Mouse (Mus musculus) embryonic facial prominence, embryonic 10.5 days (tissue): ENCODE measurements at regions not wholly inside any gene's neighbourhood (a gene's known extent, or its start where the extent isn't known, plus 50 kb on each side); places are given as distances from the start of the nearest gene placed in this dataset.

Source experiments
- DNase-seq: peaks from one replicate; pipeline ENCODE4 v3.0.0-alpha.2; 2017; ENCODE audit warnings: low spot score
- H3K27ac ChIP-seq: fragments of 300-500 bp; sonication (generic); replicated peaks from 2 replicates; pipeline ENCODE4 v1.5.1; 2016; ENCODE audit warnings: mild to moderate bottlenecking
- H3K27me3 ChIP-seq: fragments of 300-500 bp; sonication (generic); replicated peaks from 2 replicates; pipeline ENCODE4 v1.6.1; 2016; ENCODE audit warnings: low read depth, mild to moderate bottlenecking; ENCODE audit not compliant: poor library complexity, severe bottlenecking
- H3K36me3 ChIP-seq: fragments of 300-500 bp; sonication (generic); replicated peaks from 2 replicates; pipeline ENCODE4 v1.6.1; 2016; ENCODE audit warnings: mild to moderate bottlenecking, moderate library complexity
- H3K4me1 ChIP-seq: fragments of 300-500 bp; sonication (generic); 2 replicates; pipeline ENCODE4 v1.6.1; 2016
- H3K4me3 ChIP-seq: fragments of 300-500 bp; sonication (generic); 2 replicates; pipeline ENCODE4 v1.5.1; 2016; ENCODE audit warnings: mild to moderate bottlenecking, moderate library complexity
- H3K9me3 ChIP-seq: fragments of 300-500 bp; sonication (generic); 2 replicates; pipeline ENCODE4 v1.6.1; 2016; ENCODE audit warnings: mild to moderate bottlenecking
- WGBS: fragments of 180-500 bp; shearing (Covaris S2); methylation state at CpG from one replicate; pipeline ENCODE4 v1.1.7; 2016; 5-methylcytosine and 5-hydroxymethylcytosine counted together

GRCm38 (mm10) chr14:25174402-25174801 is 284.6 kb upstream of the Zmiz1 start:
- WGBS: 34% methylated on average over 2 of the region's 2 CpGs
- 0 out of 2 replicates have a peak, but pooled peaks cover 3% of the 10 kb centered on the region for H3K27me3 ChIP-seq
- peak; percentile 22 for DNase-seq

GRCm38 (mm10) chr14:25176206-25176605 is 282.8 kb upstream of the Zmiz1 start:
- Histone ChIP-seq H3K27me3 (0 out of 2 replicates have a peak, but pooled peaks cover 7% of the 10 kb centered on the region), H3K36me3 (no peaks in the 10 kb centered on the region), H3K27ac (0 out of 2 replicates have a peak overlapping the region, but pooled peaks have one; percentile 44), H3K9me3 (no peaks in the 10 kb centered on the region), H3K4me1 (peaks cover 33% of the 10 kb centered on the region), H3K4me3 (no peak overlapping the region)
- WGBS: 74% methylated on average over 6 of the region's 6 CpGs
- no peak for DNase-seq

More at GRCm38 (mm10) chr14:25174402-25174801, 284.6 kb upstream of the Zmiz1 start:
- Histone ChIP-seq H3K4me3 (no peak overlapping the region), H3K27ac (0 out of 2 replicates have a peak overlapping the region, but pooled peaks have one; percentile 61), H3K9me3 (no peaks in the 10 kb centered on the region), H3K4me1 (peaks cover 34% of the 10 kb centered on the region), H3K36me3 (no peaks in the 10 kb centered on the region)

GRCm38 (mm10) chr14:25180126-25180525 is 278.9 kb upstream of the Zmiz1 start:
- Histone ChIP-seq H3K9me3 (no peaks in the 10 kb centered on the region), H3K27me3 (0 out of 2 replicates have a peak, but pooled peaks cover 16% of the 10 kb centered on the region), H3K27ac (no peak overlapping the region), H3K4me1 (peaks cover 24% of the 10 kb centered on the region), H3K4me3 (no peak overlapping the region), H3K36me3 (no peaks in the 10 kb centered on the region)
- WGBS: 81% methylated on average over 9 of the region's 9 CpGs
- no peak for DNase-seq

GRCm38 (mm10) chr14:25181406-25181805 is 277.6 kb upstream of the Zmiz1 start:
- Histone ChIP-seq H3K36me3 (no peaks in the 10 kb centered on the region), H3K27me3 (0 out of 2 replicates have a peak, but pooled peaks cover 16% of the 10 kb centered on the region), H3K9me3 (no peaks in the 10 kb centered on the region), H3K4me1 (peaks cover 24% of the 10 kb centered on the region), H3K27ac (no peak overlapping the region), H3K4me3 (no peak overlapping the region)
- DNase-seq: no peak
- 42% methylated on average over 2 of the region's 2 CpGs for WGBS

- Histone ChIP-seq H3K4me1 (peaks cover 37% of the 10 kb centered on the region), H3K27ac (no peak overlapping the region), H3K9me3 (no peaks in the 10 kb centered on the region), H3K4me3 (no peak overlapping the region), H3K27me3 (0 out of 2 replicates have a peak, but pooled peaks cover 19% of the 10 kb centered on the region), H3K36me3 (no peaks in the 10 kb centered on the region)
- no peak for DNase-seq
- 71% methylated on average over 5 of the region's 5 CpGs for WGBS
These were observed 274.9 kb upstream of the Zmiz1 start for GRCm38 (mm10) chr14:25184042-25184441.

- H3K27ac ChIP-seq: no peak overlapping the region; the same call in 1 of the 2 replicates
- WGBS: 86% methylated on average over 1 of the region's 1 CpGs
- no peak overlapping the region for H3K4me3 ChIP-seq
- 0 out of 2 replicates have a peak, but pooled peaks cover 19% of the 10 kb centered on the region for H3K27me3 ChIP-seq
- no peaks in the 10 kb centered on the region for H3K36me3 ChIP-seq
- peaks cover 37% of the 10 kb centered on the region for H3K4me1 ChIP-seq
- no peaks in the 10 kb centered on the region for H3K9me3 ChIP-seq
- DNase-seq: no peak
These were observed 274.1 kb upstream of the Zmiz1 start for GRCm38 (mm10) chr14:25184875-25185274.

GRCm38 (mm10) chr14:25185556-25185958 is 273.4 kb upstream of the Zmiz1 start:
- H3K4me1 ChIP-seq: peaks cover 38% of the 10 kb centered on the region
- H3K36me3 ChIP-seq: no peaks in the 10 kb centered on the region
- H3K27ac ChIP-seq: peak overlapping the region; percentile 59
- no peak for DNase-seq
- H3K27me3 ChIP-seq: 0 out of 2 replicates have a peak, but pooled peaks cover 19% of the 10 kb centered on the region
- no peaks in the 10 kb centered on the region for H3K9me3 ChIP-seq
- no peak overlapping the region for H3K4me3 ChIP-seq
- WGBS: 63% methylated on average over 10 of the region's 10 CpGs

GRCm38 (mm10) chr14:25185959-25186771 is 272.8 kb upstream of the Zmiz1 start:
- H3K36me3 ChIP-seq: no peaks in the 10 kb centered on the region
- peak; percentile 60 for DNase-seq
- peak overlapping the region; percentile 59 for H3K27ac ChIP-seq
- no peaks in the 10 kb centered on the region for H3K9me3 ChIP-seq
- 0 out of 2 replicates have a peak, but pooled peaks cover 19% of the 10 kb centered on the region for H3K27me3 ChIP-seq
- H3K4me1 ChIP-seq: peaks cover 42% of the 10 kb centered on the region
- 52% methylated on average over 14 of the region's 14 CpGs for WGBS
- H3K4me3 ChIP-seq: 0 out of 2 replicates have a peak overlapping the region, but pooled peaks have one; percentile 3

GRCm38 (mm10) chr14:25187715-25188114 is 271.3 kb upstream of the Zmiz1 start:
- 86% methylated on average over 5 of the region's 5 CpGs for WGBS
- DNase-seq: no peak
- Histone ChIP-seq H3K36me3 (no peaks in the 10 kb centered on the region), H3K4me1 (peaks cover 32% of the 10 kb centered on the region), H3K27me3 (0 out of 2 replicates have a peak, but pooled peaks cover 19% of the 10 kb centered on the region), H3K9me3 (no peaks in the 10 kb centered on the region), H3K4me3 (no peak overlapping the region), H3K27ac (0 out of 2 replicates have a peak overlapping the region, but pooled peaks have one; percentile 59)

GRCm38 (mm10) chr14:25189256-25189655 is 269.7 kb upstream of the Zmiz1 start:
- no peak for DNase-seq
- WGBS: 92% methylated on average over 5 of the region's 5 CpGs
- no peaks in the 10 kb centered on the region for H3K36me3 ChIP-seq
- no peak overlapping the region for H3K4me3 ChIP-seq
- H3K4me1 ChIP-seq: peaks cover 29% of the 10 kb centered on the region
- H3K27ac ChIP-seq: 0 out of 2 replicates have a peak overlapping the region, but pooled peaks have one; percentile 14
- 0 out of 2 replicates have a peak, but pooled peaks cover 12% of the 10 kb centered on the region for H3K27me3 ChIP-seq
- no peaks in the 10 kb centered on the region for H3K9me3 ChIP-seq

- Histone ChIP-seq H3K27me3 (0 out of 2 replicates have a peak, but pooled peaks cover 7% of the 10 kb centered on the region), H3K9me3 (no peaks in the 10 kb centered on the region), H3K36me3 (no peaks in the 10 kb centered on the region), H3K27ac (0 out of 2 replicates have a peak overlapping the region, but pooled peaks have one; percentile 1), H3K4me3 (no peak overlapping the region), H3K4me1 (peaks cover 35% of the 10 kb centered on the region)
- DNase-seq: no peak
- WGBS: 90% methylated on average over 10 of the region's 10 CpGs
These were observed 268.2 kb upstream of the Zmiz1 start for GRCm38 (mm10) chr14:25190680-25191270.

- Histone ChIP-seq H3K4me3 (no peak overlapping the region), H3K36me3 (no peaks in the 10 kb centered on the region), H3K27ac (peak overlapping the region; percentile 62), H3K4me1 (peaks cover 52% of the 10 kb centered on the region), H3K27me3 (peaks cover 4% of the 10 kb centered on the region; the same call in 1 of the 2 replicates), H3K9me3 (no peaks in the 10 kb centered on the region)
- 26% methylated on average over 5 of the region's 5 CpGs for WGBS
- peak; percentile 61 for DNase-seq
These were observed 262.2 kb upstream of the Zmiz1 start for GRCm38 (mm10) chr14:25196820-25197219.
